ENCODE assay signal across 20 mouse cellular contexts in the genomic region with DNA sequence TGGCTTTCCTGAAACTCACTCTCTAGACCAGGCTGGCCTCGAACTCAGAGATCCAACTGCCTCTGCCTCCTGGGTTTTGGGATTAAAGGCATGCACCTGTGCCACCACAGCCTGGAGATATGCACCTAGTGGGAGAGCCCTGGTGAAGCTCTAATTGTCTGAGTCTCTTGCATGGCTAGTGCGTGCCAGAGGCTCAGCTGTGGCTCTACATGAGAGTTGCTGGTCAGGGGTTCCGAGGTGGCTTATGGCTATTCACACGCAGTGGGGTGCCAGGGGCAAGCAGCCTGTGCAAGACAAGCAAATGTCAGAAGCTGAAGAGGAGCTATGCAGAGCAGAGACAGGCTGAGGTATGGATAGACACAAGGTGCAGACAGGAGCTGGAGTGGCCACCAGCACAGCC. TPM values are rescaled to one million over a fixed set of nuclear protein-coding genes. Genes with fewer than 3 reads are reported as not detected.
DNase-seq lines count a peak whose midpoint lies in the region; ATAC-seq and TF ChIP-seq lines count a peak whose summit lies in the region.
"Had no signal": no experiment of that assay in that cellular context is flagged by ENCODE, and none has a peak within 500 bp of the region (broad histone marks: within the 10 kb centered on the region; RNA-seq: fewer than 3 reads in every experiment).

No protein-coding gene starts in this region.

- no peak for TF ChIP-seq POLR2A in olfactory bulb, adult 2 months (IDR thresholded peaks at IDR 0.05; ENCODE audit: insufficient read depth, low read depth, low read length)

- no peak overlapping the region for H3K4me2 ChIP-seq in midbrain, embryonic 11.5 days

- WGBS in midbrain, embryonic 11.5 days, result 77% methylated on average over 4 of the region's 4 CpGs
- WGBS in midbrain, embryonic 10.5 days, result 79% methylated on average over 4 of the region's 4 CpGs
- WGBS in olfactory bulb, adult 2 months, result 81% methylated on average over 4 of the region's 4 CpGs

- intact Hi-C loops in heart, postnatal 10 days (cut with DNase I), result loop anchor here (1.0 to 5.0 kb wide), 2 partner anchors 122 to 297 kb away; partner anchors contain the start of gene Yju2

- H3K9me3 ChIP-seq in midbrain, embryonic 11.5 days (ENCODE audit: control insufficient read depth, low read length), result no peaks in the 10 kb centered on the region
- no peaks in the 10 kb centered on the region for H3K9me3 ChIP-seq in midbrain, embryonic 10.5 days (replicated peaks)
- H3K9me3 ChIP-seq: embryonic facial prominence, embryonic 13.5 days; liver, embryonic 13.5 days had no signal

- H3K36me3 ChIP-seq in midbrain, embryonic 11.5 days (ENCODE audit: control insufficient read depth, insufficient read depth, low read length), result peaks cover 6% of the 10 kb centered on the region; the same call in 1 of the 2 replicates
- peaks cover 23% of the 10 kb centered on the region for H3K36me3 ChIP-seq in midbrain, embryonic 10.5 days

- no peaks in the 10 kb centered on the region for H3K27me3 ChIP-seq in midbrain, embryonic 11.5 days (ENCODE audit: control insufficient read depth, insufficient read depth, low read length)
- no peaks in the 10 kb centered on the region for H3K27me3 ChIP-seq in midbrain, embryonic 10.5 days (ENCODE audit: low read depth, poor library complexity, severe bottlenecking)
- H3K27me3 ChIP-seq: embryonic facial prominence, embryonic 13.5 days; liver, embryonic 13.5 days had no signal

- H3K9ac ChIP-seq in midbrain, embryonic 11.5 days (ENCODE audit: low read length), result no peak overlapping the region
- H3K9ac ChIP-seq: liver, embryonic 13.5 days had no signal

- no peak for TF ChIP-seq CTCF in olfactory bulb, adult 2 months (IDR thresholded peaks at IDR 0.05; ENCODE audit: insufficient read depth, low read depth, low read length)

- no peak overlapping the region for H3K4me3 ChIP-seq in midbrain, embryonic 11.5 days (ENCODE audit: low read depth, low read length)
- no peak overlapping the region for H3K4me3 ChIP-seq in midbrain, embryonic 10.5 days
- no peak overlapping the region for H3K4me3 ChIP-seq in olfactory bulb, adult 2 months (ENCODE audit: insufficient read depth, low read depth, low read length)

- peaks cover 9% of the 10 kb centered on the region for H3K4me1 ChIP-seq in midbrain, embryonic 11.5 days (ENCODE audit: control insufficient read depth, insufficient read depth, low read length)
- peaks cover 40% of the 10 kb centered on the region for H3K4me1 ChIP-seq in midbrain, embryonic 10.5 days
- peaks cover 47% of the 10 kb centered on the region for H3K4me1 ChIP-seq in olfactory bulb, adult 2 months (ENCODE audit: control insufficient read depth, insufficient read depth, low read length)

- no peak overlapping the region for H3K27ac ChIP-seq in midbrain, embryonic 11.5 days (ENCODE audit: low read depth, low read length)
- H3K27ac ChIP-seq in midbrain, embryonic 10.5 days (replicated peaks), result no peak overlapping the region
- H3K27ac ChIP-seq in olfactory bulb, adult 2 months (ENCODE audit: insufficient read depth, low read depth, low read length), result peak overlapping the region; percentile 85

- ATAC-seq in midbrain, embryonic 11.5 days (ENCODE audit: low FRiP score), result no peak

- peak; percentile 67 for DNase-seq in cerebellum, adult 11-12 months
- no peak for DNase-seq in cerebellum, postnatal 36 days
- DNase-seq in heart, postnatal 4 days, result peak; percentile 5
- DNase-seq in heart, postnatal 10 days, result no peak
- peak; percentile 78 for DNase-seq in midbrain, embryonic 11.5 days (ENCODE audit: low spot score, missing footprints)
- no peak for DNase-seq in midbrain, embryonic 10.5 days (ENCODE audit: low spot score)
- DNase-seq in ovary, postnatal 10 days (ENCODE audit: low spot score), result no peak
- DNase-seq: kidney, adult 2 months; liver, embryonic 13.5 days had no signal

RNA-seq across cellular contexts. Expression of gene Fem1a, which starts 1.9 kb away (rescaled TPM):
- 10 to 100 TPM; 69.6 to 73.8 TPM for total RNA-seq in heart, postnatal 4 days (2021)
- 10 to 100 TPM; 81.5 to 94.9 TPM for total RNA-seq in heart, postnatal 10 days (2021)
- 12.6 and 12.7 TPM in 2 replicates for polyA plus RNA-seq in midbrain, embryonic 11.5 days (2014; fragmentation: Nextera tagmentation; extraction: Ambion mirVana)
- 11.7 and 15.1 TPM in 2 replicates for polyA plus RNA-seq in midbrain, embryonic 10.5 days (2016; fragmentation: Nextera tagmentation; extraction: Ambion mirVana)
- polyA plus RNA-seq in olfactory bulb, adult 2 months (2012; ENCODE audit: insufficient read depth, insufficient read length, low replicate concordance, missing spikeins), result not detected in 2 replicates

RNA-seq across cellular contexts. Expression of gene Ticam1, which starts 21.9 kb away (rescaled TPM):
- 10 to 100 TPM; 10.3 to 10.8 TPM for total RNA-seq in heart, postnatal 4 days (2021)
- 10 to 100 TPM; 11.6 to 12.7 TPM for total RNA-seq in heart, postnatal 10 days (2021)
- polyA plus RNA-seq in midbrain, embryonic 11.5 days (2014; fragmentation: Nextera tagmentation; extraction: Ambion mirVana), result 1.7 and 2.6 TPM in 2 replicates
- polyA plus RNA-seq in midbrain, embryonic 10.5 days (2016; fragmentation: Nextera tagmentation; extraction: Ambion mirVana), result 2.4 and 3.1 TPM in 2 replicates
- polyA plus RNA-seq in olfactory bulb, adult 2 months (2012; ENCODE audit: insufficient read depth, insufficient read length, low replicate concordance, missing spikeins), result not detected in 2 replicates

RNA-seq across cellular contexts. Expression of gene Dpp9, which starts 36.0 kb away (rescaled TPM):
- 10 to 100 TPM; 29.1 to 31.2 TPM for total RNA-seq in heart, postnatal 4 days (2021)
- 10 to 100 TPM; 29.1 to 33.3 TPM for total RNA-seq in heart, postnatal 10 days (2021)
- polyA plus RNA-seq in midbrain, embryonic 11.5 days (2014; fragmentation: Nextera tagmentation; extraction: Ambion mirVana), result 29.5 and 33.8 TPM in 2 replicates
- polyA plus RNA-seq in midbrain, embryonic 10.5 days (2016; fragmentation: Nextera tagmentation; extraction: Ambion mirVana), result 45.6 and 46.9 TPM in 2 replicates
- polyA plus RNA-seq in olfactory bulb, adult 2 months (2012; ENCODE audit: insufficient read depth, insufficient read length, low replicate concordance, missing spikeins), result not detected in 2 replicates

RNA-seq across cellular contexts. Expression of gene Plin3, which starts 38.0 kb away (rescaled TPM):
- total RNA-seq in heart, postnatal 4 days (2021), result 10 to 100 TPM; 56.3 to 65.7 TPM
- total RNA-seq in heart, postnatal 10 days (2021), result 10 to 100 TPM; 67.0 to 81.9 TPM
- 27.5 and 34.0 TPM in 2 replicates for polyA plus RNA-seq in midbrain, embryonic 11.5 days (2014; fragmentation: Nextera tagmentation; extraction: Ambion mirVana)
- polyA plus RNA-seq in midbrain, embryonic 10.5 days (2016; fragmentation: Nextera tagmentation; extraction: Ambion mirVana), result 59.5 and 70.0 TPM in 2 replicates
- not detected in 2 replicates for polyA plus RNA-seq in olfactory bulb, adult 2 months (2012; ENCODE audit: insufficient read depth, insufficient read length, low replicate concordance, missing spikeins)

RNA-seq across cellular contexts. Expression of gene Arrdc5, which starts 45.4 kb away (rescaled TPM):
- total RNA-seq in heart, postnatal 4 days (2021), result not detected
- total RNA-seq in heart, postnatal 10 days (2021), result not detected
- polyA plus RNA-seq in midbrain, embryonic 11.5 days (2014; fragmentation: Nextera tagmentation; extraction: Ambion mirVana), result not detected in 2 replicates
- polyA plus RNA-seq in midbrain, embryonic 10.5 days (2016; fragmentation: Nextera tagmentation; extraction: Ambion mirVana), result not detected in 2 replicates
- not detected in 2 replicates for polyA plus RNA-seq in olfactory bulb, adult 2 months (2012; ENCODE audit: insufficient read depth, insufficient read length, low replicate concordance, missing spikeins)
- total RNA-seq: adrenal gland, adult 2 months; granulocyte monocyte progenitor cell, adult 5-6 weeks; layer of hippocampus, postnatal 10 days; megakaryocyte progenitor cell, adult 5-6 weeks had no signal
- polyA plus RNA-seq: adrenal gland, adult 2 months; cortical plate, adult 2 months; embryonic facial prominence, embryonic 13.5 days; heart, embryonic 14.5 days; kidney, adult 2 months; limb, embryonic 11.5 days; liver, embryonic 13.5 days; lung, embryonic 16.5 days; small intestine, adult 2 months had no signal

Comparison
In these comparisons a context has a peak if more than half of its experiments do, and no peak if none do; other contexts are left out.
1. DNase-seq: peak in cerebellum, adult 11-12 months (single experiment), heart, postnatal 4 days (single experiment) and midbrain, embryonic 11.5 days (single experiment); none in cerebellum, postnatal 36 days (0 of 2), heart, postnatal 10 days (0 of 2), midbrain, embryonic 10.5 days (single experiment) and ovary, postnatal 10 days (single experiment).
2. RNA of gene Fem1a, which starts 1.9 kb away (polyA plus RNA-seq): 12.6 to 12.7 TPM in midbrain, embryonic 11.5 days and 11.7 to 15.1 TPM in midbrain, embryonic 10.5 days; not detected in olfactory bulb, adult 2 months; every median in the first group is over 10 times any median in the second.